Mouse (Mus musculus): ENCODE results near the gene Hnrnpr. TPM values are rescaled to one million over a fixed set of nuclear protein-coding genes. Genes with fewer than 3 reads are reported as not detected.

Gene Hnrnpr
- polyA plus RNA-seq, 1 experiment, result 38.4 TPM

GRCm38 (mm10) chr4:136373494-136374181 lies 62.9 kb downstream of the Hnrnpr start:
- Histone ChIP-seq H3ac (ENCODE audit: control insufficient read depth, insufficient read length, low read depth) (no peak overlapping the region), H3K79me2 (ENCODE audit: control insufficient read depth, insufficient read depth) (no peaks in the 10 kb centered on the region), H3K27me3 (ENCODE audit: control insufficient read depth, insufficient read depth, insufficient read length) (peaks cover 7% of the 10 kb centered on the region), H3K79me3 (ENCODE audit: low read depth) (no peaks in the 10 kb centered on the region), H3K36me3 (ENCODE audit: control insufficient read depth, insufficient read depth) (no peaks in the 10 kb centered on the region), H3K4me3 (ENCODE audit: insufficient read depth, poor library complexity, severe bottlenecking) (no peak overlapping the region)
- TF ChIP-seq MYOG (IDR thresholded peaks at IDR 0.05; ENCODE audit: control insufficient read depth, extremely low read depth, insufficient read length) (no peak), CEBPB (IDR thresholded peaks at IDR 0.05; ENCODE audit: low read depth) (no peak), FOSL1 (IDR thresholded peaks at IDR 0.05; ENCODE audit: insufficient read depth, low read length, poor library complexity, severe bottlenecking) (no peak), USF1 (IDR thresholded peaks at IDR 0.05; ENCODE audit: low read depth) (no peak), CTCF (IDR thresholded peaks at IDR 0.05; ENCODE audit: control insufficient read depth, insufficient read depth, insufficient read length) (no peak), MYOD1 (IDR thresholded peaks at IDR 0.05; ENCODE audit: control insufficient read depth, insufficient read length, low read depth) (no peak), MAX (IDR thresholded peaks at IDR 0.05) (no peak)

- Histone ChIP-seq H3K4me3 (ENCODE audit: insufficient read depth, poor library complexity, severe bottlenecking) (no peak overlapping the region), H3ac (ENCODE audit: control insufficient read depth, insufficient read length, low read depth) (no peak overlapping the region), H3K27me3 (ENCODE audit: control insufficient read depth, insufficient read depth, insufficient read length) (peaks cover 3% of the 10 kb centered on the region), H3K36me3 (ENCODE audit: control insufficient read depth, insufficient read depth) (no peaks in the 10 kb centered on the region), H3K79me2 (ENCODE audit: control insufficient read depth, insufficient read depth) (no peaks in the 10 kb centered on the region), H3K79me3 (ENCODE audit: low read depth) (no peaks in the 10 kb centered on the region)
- TF ChIP-seq CTCF (IDR thresholded peaks at IDR 0.05; ENCODE audit: control insufficient read depth, insufficient read depth, insufficient read length) (no peak), MAX (IDR thresholded peaks at IDR 0.05) (no peak), FOSL1 (IDR thresholded peaks at IDR 0.05; ENCODE audit: insufficient read depth, low read length, poor library complexity, severe bottlenecking) (no peak), MYOG (IDR thresholded peaks at IDR 0.05; ENCODE audit: control insufficient read depth, extremely low read depth, insufficient read length) (no peak), USF1 (IDR thresholded peaks at IDR 0.05; ENCODE audit: low read depth) (no peak), MYOD1 (IDR thresholded peaks at IDR 0.05; ENCODE audit: control insufficient read depth, insufficient read length, low read depth) (no peak), CEBPB (IDR thresholded peaks at IDR 0.05; ENCODE audit: low read depth) (no peak)
Measured at GRCm38 (mm10) chr4:136377001-136377400, 66.3 kb downstream of the Hnrnpr start.

GRCm38 (mm10) chr4:136383052-136383451 lies 72.3 kb downstream of the Hnrnpr start:
- no peaks in the 10 kb centered on the region for H3K79me3 ChIP-seq (ENCODE audit: low read depth)
- no peak overlapping the region for H3ac ChIP-seq (ENCODE audit: control insufficient read depth, insufficient read length, low read depth)
- TF ChIP-seq CEBPB (IDR thresholded peaks at IDR 0.05; ENCODE audit: low read depth), result no peak
- no peak for TF ChIP-seq MYOG (IDR thresholded peaks at IDR 0.05; ENCODE audit: control insufficient read depth, extremely low read depth, insufficient read length)
- no peak for TF ChIP-seq CTCF (IDR thresholded peaks at IDR 0.05; ENCODE audit: control insufficient read depth, insufficient read depth, insufficient read length)
- TF ChIP-seq MAX (IDR thresholded peaks at IDR 0.05), result no peak
- no peak for TF ChIP-seq USF1 (IDR thresholded peaks at IDR 0.05; ENCODE audit: low read depth)
- TF ChIP-seq FOSL1 (IDR thresholded peaks at IDR 0.05; ENCODE audit: insufficient read depth, low read length, poor library complexity, severe bottlenecking), result no peak
- TF ChIP-seq MYOD1 (IDR thresholded peaks at IDR 0.05; ENCODE audit: control insufficient read depth, insufficient read length, low read depth), result no peak
- H3K27me3 ChIP-seq (ENCODE audit: control insufficient read depth, insufficient read depth, insufficient read length), result peaks cover 5% of the 10 kb centered on the region
- H3K4me3 ChIP-seq (ENCODE audit: insufficient read depth, poor library complexity, severe bottlenecking), result no peak overlapping the region
- no peaks in the 10 kb centered on the region for H3K79me2 ChIP-seq (ENCODE audit: control insufficient read depth, insufficient read depth)
- H3K36me3 ChIP-seq (ENCODE audit: control insufficient read depth, insufficient read depth), result no peaks in the 10 kb centered on the region

GRCm38 (mm10) chr4:136383839-136384238 lies 73.1 kb downstream of the Hnrnpr start:
- TF ChIP-seq CEBPB (IDR thresholded peaks at IDR 0.05; ENCODE audit: low read depth), result no peak
- no peaks in the 10 kb centered on the region for H3K79me2 ChIP-seq (ENCODE audit: control insufficient read depth, insufficient read depth)
- no peaks in the 10 kb centered on the region for H3K79me3 ChIP-seq (ENCODE audit: low read depth)
- H3K27me3 ChIP-seq (ENCODE audit: control insufficient read depth, insufficient read depth, insufficient read length), result peaks cover 5% of the 10 kb centered on the region
- H3K4me3 ChIP-seq (ENCODE audit: insufficient read depth, poor library complexity, severe bottlenecking), result no peak overlapping the region
- no peaks in the 10 kb centered on the region for H3K36me3 ChIP-seq (ENCODE audit: control insufficient read depth, insufficient read depth)
- H3ac ChIP-seq (ENCODE audit: control insufficient read depth, insufficient read length, low read depth), result no peak overlapping the region

GRCm38 (mm10) chr4:136387261-136387660 lies 76.5 kb downstream of the Hnrnpr start:
- no peaks in the 10 kb centered on the region for H3K79me2 ChIP-seq (ENCODE audit: control insufficient read depth, insufficient read depth)
- H3K36me3 ChIP-seq (ENCODE audit: control insufficient read depth, insufficient read depth), result no peaks in the 10 kb centered on the region
- no peak overlapping the region for H3ac ChIP-seq (ENCODE audit: control insufficient read depth, insufficient read length, low read depth)
- H3K4me3 ChIP-seq (ENCODE audit: insufficient read depth, poor library complexity, severe bottlenecking), result no peak overlapping the region
- H3K79me3 ChIP-seq (ENCODE audit: low read depth), result no peaks in the 10 kb centered on the region
- TF ChIP-seq FOSL1 (IDR thresholded peaks at IDR 0.05; ENCODE audit: insufficient read depth, low read length, poor library complexity, severe bottlenecking), result no peak
- no peak for TF ChIP-seq MAX (IDR thresholded peaks at IDR 0.05)
- TF ChIP-seq MYOD1 (IDR thresholded peaks at IDR 0.05; ENCODE audit: control insufficient read depth, insufficient read length, low read depth), result no peak
- TF ChIP-seq MYOG (IDR thresholded peaks at IDR 0.05; ENCODE audit: control insufficient read depth, extremely low read depth, insufficient read length), result no peak
- TF ChIP-seq USF1 (IDR thresholded peaks at IDR 0.05; ENCODE audit: low read depth), result no peak
- no peak for TF ChIP-seq CEBPB (IDR thresholded peaks at IDR 0.05; ENCODE audit: low read depth)
- no peak for TF ChIP-seq CTCF (IDR thresholded peaks at IDR 0.05; ENCODE audit: control insufficient read depth, insufficient read depth, insufficient read length)
- peaks cover 16% of the 10 kb centered on the region for H3K27me3 ChIP-seq (ENCODE audit: control insufficient read depth, insufficient read depth, insufficient read length)

- peaks cover 4% of the 10 kb centered on the region for H3K27me3 ChIP-seq (ENCODE audit: control insufficient read depth, insufficient read depth, insufficient read length)
- H3K79me3 ChIP-seq (ENCODE audit: low read depth), result no peaks in the 10 kb centered on the region
- no peaks in the 10 kb centered on the region for H3K79me2 ChIP-seq (ENCODE audit: control insufficient read depth, insufficient read depth)
- no peak overlapping the region for H3ac ChIP-seq (ENCODE audit: control insufficient read depth, insufficient read length, low read depth)
- no peak overlapping the region for H3K4me3 ChIP-seq (ENCODE audit: insufficient read depth, poor library complexity, severe bottlenecking)
- no peaks in the 10 kb centered on the region for H3K36me3 ChIP-seq (ENCODE audit: control insufficient read depth, insufficient read depth)
- TF ChIP-seq CEBPB (IDR thresholded peaks at IDR 0.05; ENCODE audit: low read depth) (no peak), USF1 (IDR thresholded peaks at IDR 0.05; ENCODE audit: low read depth) (no peak), MAX (IDR thresholded peaks at IDR 0.05) (no peak), FOSL1 (IDR thresholded peaks at IDR 0.05; ENCODE audit: insufficient read depth, low read length, poor library complexity, severe bottlenecking) (no peak), MYOG (IDR thresholded peaks at IDR 0.05; ENCODE audit: control insufficient read depth, extremely low read depth, insufficient read length) (no peak), MYOD1 (IDR thresholded peaks at IDR 0.05; ENCODE audit: control insufficient read depth, insufficient read length, low read depth) (no peak), CTCF (IDR thresholded peaks at IDR 0.05; ENCODE audit: control insufficient read depth, insufficient read depth, insufficient read length) (no peak)
Measured at GRCm38 (mm10) chr4:136401806-136402205, 91.1 kb downstream of the Hnrnpr start.

All from C2C12 (cell line).